Mouse (Mus musculus): ENCODE measurements around the gene Ptprd. TPM values are rescaled to one million over a fixed set of nuclear protein-coding genes. Genes with fewer than 3 reads are reported as not detected.

Gene Ptprd
- total RNA-seq (2021): 100 to 1,000 TPM; 159 to 195 TPM

GRCm38 (mm10) chr4:78211529-78212494 is at the start of gene Ptprd:
Gene Ptprd (minus strand): TSS chr4:78211961.
- DNase-seq (ENCODE audit: extremely low spot score in 1 of 2, low spot score in 1 of 2): peak; percentile 44 to 49

DNA sequence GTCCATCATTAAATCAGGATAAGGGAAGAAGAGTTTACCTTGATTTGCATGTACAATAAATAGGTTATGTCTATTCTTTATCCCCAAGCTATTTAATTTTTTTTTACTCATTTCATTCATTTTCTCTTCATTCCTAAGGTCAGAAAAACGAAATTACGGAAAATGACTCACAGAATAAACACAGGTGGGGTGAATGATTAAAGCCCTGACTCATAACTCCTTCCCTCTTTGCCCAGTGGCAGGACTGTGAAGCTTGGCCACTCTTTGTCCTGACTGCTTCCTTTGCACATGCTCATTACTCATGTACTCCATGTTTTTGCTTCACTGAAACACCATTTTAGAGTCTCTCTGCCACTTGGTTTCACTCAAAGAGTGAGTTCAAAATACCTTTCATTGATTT is 24.1 kb upstream of the Ptprd start:
- no peak for DNase-seq (ENCODE audit: extremely low spot score in 1 of 2, low spot score in 1 of 2)

DNA sequence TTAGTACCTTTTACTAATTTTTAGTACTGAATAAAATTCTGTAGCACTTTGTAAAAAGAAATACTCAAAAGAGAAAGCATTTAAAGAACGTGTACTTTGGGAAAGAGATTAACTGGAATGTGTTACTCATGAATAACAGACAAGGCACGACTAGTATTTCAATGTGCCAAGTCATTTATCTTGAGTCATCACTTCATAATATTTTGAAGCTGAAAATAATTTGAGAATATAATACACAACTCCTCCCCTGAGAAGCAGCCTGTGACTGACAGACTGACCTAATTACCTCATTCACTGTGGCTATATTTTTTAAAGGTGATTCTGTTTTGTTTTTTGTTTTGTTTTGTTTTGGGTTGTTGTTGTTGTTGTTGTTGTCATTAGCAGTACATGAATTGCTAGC is 23.6 kb upstream of the Ptprd start:
- DNase-seq (ENCODE audit: extremely low spot score in 1 of 2, low spot score in 1 of 2): no peak

DNA sequence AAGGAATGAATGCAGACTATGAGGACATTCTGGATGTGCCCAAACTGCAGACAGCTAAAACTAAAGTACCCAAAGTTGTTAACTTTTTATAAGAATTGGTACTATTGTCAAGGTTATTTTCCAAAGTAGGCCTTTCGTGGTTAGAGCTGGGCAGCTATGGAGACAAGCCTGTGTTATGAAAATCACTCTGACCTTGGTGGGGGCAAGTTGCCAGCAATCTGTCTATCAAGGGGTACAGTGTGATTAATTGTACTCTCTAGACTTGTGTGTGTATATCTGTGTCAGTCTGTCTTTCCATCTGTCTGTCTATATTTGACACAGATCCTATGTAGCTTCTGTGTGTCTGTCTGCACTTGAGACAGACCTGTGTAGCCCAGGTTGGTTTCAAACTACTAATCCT is 22.9 kb upstream of the Ptprd start:
- DNase-seq (ENCODE audit: extremely low spot score in 1 of 2, low spot score in 1 of 2): no peak

DNA sequence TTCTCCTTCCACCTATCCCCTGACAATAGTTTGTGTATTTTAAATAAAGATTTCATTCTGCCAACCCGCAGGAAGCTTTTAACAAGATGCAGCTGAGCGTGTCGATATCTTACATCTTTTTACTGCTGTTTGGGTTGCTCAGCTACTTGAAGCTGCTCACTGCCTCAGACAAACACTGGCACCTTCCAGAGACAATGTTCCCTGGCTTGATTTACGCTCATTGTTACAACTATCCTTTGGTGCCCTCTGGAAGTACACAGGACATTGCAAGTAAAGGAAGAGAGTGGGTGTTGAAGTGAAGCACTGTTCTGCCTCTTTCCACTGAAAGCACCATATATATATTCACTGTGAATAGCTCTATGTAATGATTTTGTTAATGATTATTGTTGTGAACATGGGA is 2.2 kb upstream of the Ptprd start:
- DNase-seq (ENCODE audit: extremely low spot score in 1 of 2, low spot score in 1 of 2): peak in 1 of 2 experiments; percentile 3

DNA sequence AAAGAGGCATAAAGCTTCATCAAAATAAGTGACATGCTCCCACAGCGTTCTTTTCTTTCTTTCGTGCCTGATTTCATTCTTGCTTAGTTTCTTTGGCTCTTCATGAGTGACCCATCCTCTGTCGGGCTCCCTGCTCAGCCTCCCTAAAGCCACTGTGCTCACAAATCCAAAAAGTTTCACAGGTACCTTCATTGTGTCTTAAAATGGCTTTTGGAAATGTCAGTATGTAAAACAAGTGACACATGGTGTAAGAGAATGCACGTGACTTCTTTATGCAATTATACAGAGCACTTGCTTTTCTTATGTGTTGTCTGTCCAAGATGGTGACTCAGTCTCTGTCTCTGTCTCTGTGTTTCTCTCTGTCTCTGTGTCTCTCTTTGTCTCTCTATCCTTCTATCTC is 1.2 kb upstream of the Ptprd start:
- DNase-seq (ENCODE audit: extremely low spot score in 1 of 2, low spot score in 1 of 2): peak in 1 of 2 experiments; percentile 3

- peak in 1 of 2 experiments; percentile 9 for DNase-seq (ENCODE audit: extremely low spot score in 1 of 2, low spot score in 1 of 2)
These were observed 758 bp downstream of the Ptprd start for GRCm38 (mm10) chr4:78210878-78211528.

- peak in 1 of 2 experiments; percentile 6 for DNase-seq (ENCODE audit: extremely low spot score in 1 of 2, low spot score in 1 of 2)
These were observed 6.7 kb downstream of the Ptprd start for GRCm38 (mm10) chr4:78205018-78205417.

DNA sequence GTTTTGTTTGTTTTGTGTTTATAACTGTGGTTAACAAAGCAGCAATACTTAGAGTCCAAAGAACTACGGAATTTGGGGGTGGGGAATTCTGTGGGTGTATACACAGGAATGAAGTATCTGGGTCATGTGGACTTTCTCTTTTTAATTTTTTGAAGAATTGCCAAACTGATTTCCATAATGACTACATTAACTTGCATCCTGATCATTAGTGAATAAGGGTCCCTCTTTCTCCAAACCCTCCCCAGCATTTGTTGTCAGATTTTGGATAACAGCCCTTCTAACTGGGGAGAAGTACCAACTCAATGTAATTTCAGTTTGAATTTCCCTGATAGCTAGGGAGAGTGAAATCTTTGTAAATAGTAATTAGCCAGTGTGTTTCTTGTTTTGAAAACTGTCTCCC is 43.3 kb downstream of the Ptprd start:
- DNase-seq (ENCODE audit: extremely low spot score in 1 of 2, low spot score in 1 of 2): no peak

- no peak for DNase-seq (ENCODE audit: extremely low spot score in 1 of 2, low spot score in 1 of 2)
These were observed 51.3 kb downstream of the Ptprd start for GRCm38 (mm10) chr4:78160451-78160850.

DNA sequence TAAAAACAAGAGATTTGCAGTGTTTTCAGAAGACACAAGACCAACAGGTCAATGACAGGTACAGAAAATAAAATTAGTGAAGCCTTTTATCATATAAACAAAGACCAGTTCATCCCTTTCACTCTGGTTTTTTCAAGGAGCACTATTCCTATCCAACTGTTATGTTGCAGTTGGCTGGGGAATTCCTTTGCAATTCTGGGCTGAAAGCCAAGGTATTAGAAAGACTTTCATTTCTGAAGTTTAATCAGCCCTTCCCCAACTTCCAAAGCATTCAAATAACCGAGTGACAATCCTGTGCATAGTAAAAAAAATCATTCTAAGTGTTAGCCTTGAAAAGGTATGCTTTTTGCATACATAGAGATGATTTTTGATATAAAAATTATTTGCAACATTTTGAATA is 61.2 kb downstream of the Ptprd start:
- DNase-seq (ENCODE audit: extremely low spot score in 1 of 2, low spot score in 1 of 2): no peak

- DNase-seq (ENCODE audit: extremely low spot score in 1 of 2, low spot score in 1 of 2): no peak
These were observed 69.0 kb downstream of the Ptprd start for GRCm38 (mm10) chr4:78142767-78143148.

GRCm38 (mm10) chr4:78142088-78142766 is 69.5 kb downstream of the Ptprd start:
- DNase-seq (ENCODE audit: extremely low spot score in 1 of 2, low spot score in 1 of 2): no peak

DNA sequence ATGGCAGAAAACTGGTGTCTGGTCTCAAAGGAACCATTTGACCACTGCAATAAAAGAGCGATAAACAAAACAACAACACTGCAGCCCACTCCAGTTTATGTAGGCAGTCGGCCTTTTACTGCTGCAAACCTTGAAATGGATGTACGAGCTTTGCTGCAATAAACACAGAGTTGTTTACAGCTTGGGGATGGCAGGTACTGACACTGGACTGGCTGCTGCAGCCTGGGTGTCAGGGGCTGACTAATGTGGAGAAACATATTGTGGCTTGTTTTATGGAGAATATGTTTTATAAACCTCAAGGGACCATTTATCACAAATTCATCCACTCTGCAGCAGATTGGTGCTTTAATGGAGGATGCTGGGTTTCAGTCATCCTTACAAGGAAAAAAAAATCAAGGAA is 100.9 kb downstream of the Ptprd start:
- no peak for DNase-seq (ENCODE audit: extremely low spot score in 1 of 2, low spot score in 1 of 2)

DNA sequence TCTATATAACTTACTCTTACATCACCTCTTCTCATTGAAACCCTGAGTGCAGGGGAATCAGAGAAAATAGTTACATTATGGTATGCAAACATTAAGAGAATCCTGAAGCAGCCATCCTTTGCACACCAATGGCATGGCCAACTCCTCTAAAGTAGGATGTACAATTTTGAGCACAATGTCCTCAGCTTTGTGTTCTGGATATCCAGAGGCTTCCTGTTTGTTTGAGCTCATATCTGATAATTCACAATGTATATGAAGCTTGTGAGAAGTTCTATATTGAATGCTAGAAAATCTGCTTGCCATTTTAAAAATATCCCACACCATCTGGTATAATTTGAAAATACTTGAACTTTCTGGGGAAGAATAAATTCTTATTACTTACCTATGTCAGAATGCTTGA is 114.2 kb downstream of the Ptprd start:
- DNase-seq (ENCODE audit: extremely low spot score in 1 of 2, low spot score in 1 of 2): no peak

DNA sequence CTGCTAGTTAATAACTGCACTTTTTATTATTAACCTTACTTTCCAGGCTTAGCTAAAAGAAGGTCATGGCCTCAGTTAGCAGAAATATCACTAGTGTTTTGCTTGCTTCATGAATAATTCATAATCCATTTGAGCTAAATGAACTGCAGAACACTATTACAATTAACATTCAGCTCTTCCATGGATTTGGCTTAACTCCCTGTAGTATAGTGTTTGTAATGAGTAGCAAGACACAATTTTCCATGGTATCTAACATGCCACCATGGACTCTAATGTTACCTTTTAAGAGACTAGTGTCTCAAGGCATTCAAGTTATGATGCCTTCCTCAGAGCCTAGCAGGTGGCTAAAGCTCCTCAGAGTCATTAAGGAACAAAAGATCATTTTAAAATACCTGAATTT is 129.0 kb downstream of the Ptprd start:
- no peak for DNase-seq (ENCODE audit: extremely low spot score in 1 of 2, low spot score in 1 of 2)

DNA sequence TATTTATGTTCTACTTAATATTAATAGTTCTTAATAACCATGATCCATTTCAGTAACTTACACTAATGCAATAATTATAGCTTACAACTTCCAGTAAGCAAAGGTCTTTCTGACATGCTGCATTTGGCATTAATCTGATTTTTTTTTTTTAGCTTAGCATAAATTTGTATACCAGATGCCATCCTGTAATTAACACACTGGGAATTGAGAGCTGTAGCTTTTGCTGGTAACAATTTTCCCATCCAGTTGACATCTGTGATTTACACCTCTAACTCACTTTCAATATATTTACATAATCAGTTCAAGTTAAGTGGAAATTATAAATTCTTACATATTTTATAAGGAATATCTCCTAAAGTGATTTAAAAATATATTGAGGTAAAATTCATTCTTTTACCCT is 134.3 kb downstream of the Ptprd start:
- no peak for DNase-seq (ENCODE audit: extremely low spot score in 1 of 2, low spot score in 1 of 2)

DNA sequence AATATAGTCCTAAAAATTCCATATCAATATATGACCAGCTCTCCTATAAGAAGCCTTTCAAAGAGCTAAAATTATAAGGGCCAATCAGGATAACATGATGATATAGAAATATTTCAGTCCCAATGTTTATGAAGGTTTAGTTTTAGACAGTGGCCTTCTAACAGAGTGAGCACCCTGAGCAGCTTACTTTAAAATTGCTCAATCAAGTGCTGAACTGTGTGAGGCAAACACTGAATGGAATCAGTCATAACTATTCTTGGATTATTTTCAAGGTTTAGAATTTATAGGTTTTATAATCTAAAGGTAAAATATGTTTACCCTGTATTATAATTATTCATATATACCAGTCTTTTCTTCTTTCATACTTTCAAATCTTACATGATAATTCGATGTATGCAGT is 134.7 kb downstream of the Ptprd start:
- DNase-seq (ENCODE audit: extremely low spot score in 1 of 2, low spot score in 1 of 2): no peak

DNA sequence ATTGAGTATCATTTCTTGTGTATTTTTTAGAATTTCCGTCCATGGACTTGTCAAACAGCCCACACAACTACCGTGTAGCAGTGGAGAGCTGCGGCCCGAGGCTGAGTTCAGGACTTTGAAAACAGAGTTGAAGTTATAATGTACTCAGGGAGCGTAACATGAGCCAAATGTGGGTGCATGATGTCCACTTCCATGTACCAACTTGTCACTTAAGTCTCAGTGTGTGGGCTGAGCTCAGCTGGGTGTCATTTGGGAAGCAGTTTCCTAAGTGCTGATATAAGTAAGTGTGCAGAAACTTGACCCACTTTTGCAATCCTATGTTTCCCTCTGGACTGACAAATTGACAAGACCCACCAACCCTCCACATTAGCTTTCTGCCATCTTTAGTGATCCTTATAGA is 173.4 kb downstream of the Ptprd start:
- no peak for DNase-seq (ENCODE audit: extremely low spot score in 1 of 2, low spot score in 1 of 2)

DNA sequence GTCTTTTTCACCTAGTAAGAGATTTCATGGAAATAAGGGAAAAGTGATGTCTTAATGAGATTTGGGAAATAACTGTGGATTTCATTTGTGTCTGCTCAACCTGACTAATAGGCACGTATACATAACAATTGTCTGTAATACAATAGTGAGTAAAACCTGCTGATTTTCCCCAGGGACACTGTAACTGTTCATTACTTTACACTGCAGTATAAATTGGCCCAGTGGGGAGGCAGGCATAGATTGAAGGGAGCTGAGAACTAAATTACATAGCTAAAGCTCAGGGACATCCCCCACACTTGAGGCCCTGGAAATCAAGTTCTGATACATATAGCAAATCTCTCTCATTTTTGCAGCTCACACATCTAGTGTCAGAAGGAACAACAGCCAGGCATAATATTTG is 209.7 kb downstream of the Ptprd start:
- DNase-seq (ENCODE audit: extremely low spot score in 1 of 2, low spot score in 1 of 2): no peak

GRCm38 (mm10) chr4:77992709-77993108 is 219.1 kb downstream of the Ptprd start:
- DNase-seq (ENCODE audit: extremely low spot score in 1 of 2, low spot score in 1 of 2): no peak

Measured in layer of hippocampus, postnatal 25 days (tissue).